Mouse (Mus musculus): Measurements from ENCODE around the gene Rbm38.

Rbm38 gene

DNA sequence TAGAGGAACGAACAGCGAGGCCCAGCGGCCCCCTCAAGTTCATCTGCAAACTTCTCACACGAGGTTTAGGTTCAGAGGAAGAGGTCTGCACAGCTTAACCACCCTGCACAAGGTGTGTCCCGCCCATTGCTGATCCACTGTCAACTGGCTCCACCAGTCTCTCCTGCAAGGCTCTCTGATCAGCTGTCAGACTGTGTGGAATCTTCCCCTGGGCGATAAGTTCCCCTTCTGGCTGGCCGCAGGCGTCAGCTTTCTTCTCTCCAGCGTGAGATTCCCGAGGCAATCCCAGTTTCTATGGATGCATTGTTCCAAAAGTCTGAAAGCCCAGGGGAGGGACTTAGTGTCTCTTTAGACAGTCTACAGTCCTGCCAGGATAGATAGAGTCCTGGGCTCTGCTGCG, 38.0 kb downstream of the Rbm38 start:
- DNase-seq (ENCODE audit: low read depth, low spot score) = peak; percentile 2

DNA sequence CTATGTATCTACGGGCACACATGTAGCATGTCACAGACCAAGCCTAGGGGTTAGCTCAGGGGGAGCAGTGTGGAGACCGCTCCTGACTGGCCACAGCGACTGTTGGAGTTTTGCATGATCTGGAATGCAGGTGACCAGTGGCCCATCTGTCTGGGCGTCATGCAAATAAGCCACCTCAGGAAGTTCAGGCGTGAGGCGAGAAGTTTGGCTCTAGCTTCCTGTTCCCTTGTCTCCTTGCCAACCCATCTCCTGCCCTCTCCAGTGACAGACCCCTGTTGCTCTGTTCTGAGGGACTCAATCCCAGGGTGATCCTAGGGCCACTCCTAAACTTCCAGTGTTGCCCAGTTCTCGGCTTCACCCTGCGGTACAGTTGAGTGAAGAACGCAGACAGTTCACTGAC, 40.2 kb downstream of the Rbm38 start:
- DNase-seq (ENCODE audit: low read depth, low spot score) = no peak

DNA sequence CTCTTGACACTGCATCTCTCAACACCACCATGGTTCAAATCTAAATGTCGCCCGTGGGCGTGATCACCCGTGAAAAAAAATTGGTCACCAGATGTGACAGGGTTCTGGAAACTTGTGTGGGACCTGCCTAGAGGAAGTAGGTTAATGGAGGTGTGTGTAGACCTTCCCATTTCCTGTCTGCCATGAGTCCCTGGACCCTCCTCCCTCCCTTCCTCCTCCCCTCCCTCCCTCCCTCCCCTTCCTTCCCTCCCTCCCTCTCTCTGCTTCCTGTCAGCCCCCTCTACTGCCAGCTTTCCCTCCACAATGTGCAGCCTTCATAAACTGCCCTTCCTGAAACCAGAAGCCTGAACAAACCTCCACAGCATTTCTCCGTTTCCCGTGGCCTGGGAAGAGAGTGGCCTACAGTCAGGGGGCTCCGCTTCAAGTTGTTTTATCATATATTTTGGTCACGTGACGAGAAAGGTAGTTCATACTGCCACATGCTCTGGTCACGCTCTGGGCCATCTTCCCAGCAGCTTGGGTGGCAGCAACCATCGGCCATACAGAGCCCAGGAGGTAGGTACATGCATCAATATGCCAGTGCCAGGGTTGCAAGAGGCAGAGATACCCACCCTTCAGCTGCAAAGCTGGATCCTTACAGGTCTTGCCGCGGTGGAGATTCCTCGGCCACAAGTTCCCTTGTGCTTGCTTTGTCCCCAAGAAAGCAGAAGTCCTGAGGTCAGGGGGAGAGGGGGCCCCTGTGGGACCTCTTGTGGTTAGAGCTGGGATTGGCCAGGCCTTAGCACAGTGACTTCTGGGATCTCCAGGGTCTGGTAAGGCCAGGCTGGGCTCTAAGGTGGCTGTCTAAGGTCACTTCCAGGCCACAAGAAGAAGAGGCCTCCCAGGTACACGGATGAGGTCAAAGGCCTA, 41.4 kb downstream of the Rbm38 start:
- DNase-seq (ENCODE audit: low read depth, low spot score) = peak; percentile 25

DNA sequence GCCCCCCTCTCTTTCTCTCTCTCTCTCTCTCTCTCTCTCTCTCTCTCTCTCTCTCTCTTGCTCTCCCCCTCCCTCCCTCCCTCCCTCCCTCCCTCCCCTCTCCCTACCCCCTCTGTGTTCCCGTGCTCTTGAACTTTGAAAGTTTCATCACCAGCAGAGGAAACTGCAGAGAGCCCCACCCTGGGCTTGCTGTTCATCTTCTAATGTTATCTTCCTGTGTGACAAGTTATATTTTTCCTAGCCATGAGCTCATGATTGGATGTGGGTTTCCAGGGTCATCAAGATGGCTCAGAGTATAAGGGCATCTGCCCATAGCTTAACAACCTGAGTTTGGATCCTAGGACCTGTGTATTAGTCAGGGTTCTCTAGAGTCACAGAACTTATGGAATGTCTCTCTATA, 42.9 kb downstream of the Rbm38 start:
- no peak for DNase-seq (ENCODE audit: low read depth, low spot score)

DNA sequence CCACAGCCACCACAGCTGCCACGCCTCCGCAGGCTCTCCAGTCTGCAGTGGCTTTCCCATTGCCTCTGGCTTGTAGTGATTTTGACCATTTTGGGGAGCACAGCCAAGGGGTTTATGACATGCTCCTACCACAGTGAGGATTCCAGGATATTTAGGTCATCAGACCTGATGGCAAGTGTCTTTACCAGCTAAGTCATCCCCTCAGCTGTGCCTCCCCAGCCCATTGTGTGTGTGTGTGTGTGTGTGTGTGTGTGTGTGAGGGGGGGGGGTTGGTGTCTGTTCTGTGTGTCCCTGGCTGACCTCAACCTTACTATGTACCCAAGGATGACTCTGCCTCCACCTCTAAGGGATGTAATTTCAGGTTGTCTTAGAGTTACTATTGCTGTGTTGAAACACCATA, 44.6 kb downstream of the Rbm38 start:
- DNase-seq (ENCODE audit: low read depth, low spot score) = no peak

DNA sequence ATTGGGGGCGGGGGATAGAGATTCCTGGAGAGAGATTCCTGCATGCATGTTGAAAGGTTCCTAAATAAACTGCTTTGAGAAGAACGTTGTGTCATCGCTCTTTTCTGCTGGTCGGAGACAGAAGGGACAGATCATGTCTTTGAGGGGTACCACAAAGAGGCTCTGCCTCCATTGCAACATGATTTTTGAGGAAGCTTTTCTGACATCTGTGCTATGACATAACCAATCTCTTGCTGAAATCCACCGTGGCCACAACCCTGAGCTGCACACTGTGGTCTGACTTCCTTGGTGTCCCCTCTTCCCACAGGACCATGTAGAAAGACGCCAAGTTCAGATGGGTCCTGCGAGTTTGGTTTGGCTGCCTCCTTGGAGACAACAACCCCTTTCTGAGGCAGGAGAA, 52.6 kb downstream of the Rbm38 start:
- DNase-seq (ENCODE audit: low read depth, low spot score) = no peak

DNA sequence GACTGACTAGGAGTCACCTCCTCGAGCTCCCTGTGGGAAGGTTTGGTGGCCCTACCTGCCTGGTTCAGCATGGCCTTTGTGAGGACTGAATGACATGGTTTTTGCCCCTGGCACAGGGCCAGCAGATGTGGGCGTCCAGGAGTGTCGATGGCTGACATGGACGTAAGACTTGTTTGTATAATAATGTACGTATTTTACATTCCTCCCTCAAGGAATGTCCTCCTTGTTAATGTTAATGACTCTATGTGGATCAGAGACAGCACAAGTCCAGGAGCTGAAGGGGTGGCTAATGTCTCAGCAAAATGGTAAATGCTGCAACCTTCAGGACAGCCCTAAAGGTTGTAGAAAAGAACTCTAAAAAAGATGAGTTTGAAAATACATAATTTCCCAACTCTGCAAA, 53.4 kb downstream of the Rbm38 start:
- no peak for DNase-seq (ENCODE audit: low read depth, low spot score)

DNA sequence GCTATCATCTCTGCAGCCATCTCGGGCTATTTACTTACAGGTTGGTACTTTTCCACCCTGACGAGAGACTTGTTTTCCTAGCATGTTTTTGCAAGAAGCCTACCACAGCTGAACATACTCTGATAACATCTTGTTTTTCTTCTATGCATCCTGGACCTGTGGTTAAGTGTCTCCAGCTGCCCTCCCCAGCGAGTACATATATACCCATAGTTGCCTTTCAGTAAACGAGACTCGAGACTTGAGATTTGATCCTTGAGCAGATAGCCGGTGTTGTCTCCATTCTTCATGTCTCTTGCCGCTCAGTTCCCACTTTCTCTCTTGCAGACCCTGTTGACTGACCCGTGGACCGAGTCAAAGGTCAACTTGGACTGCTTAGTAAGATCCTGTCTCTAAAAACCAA, 56.6 kb downstream of the Rbm38 start:
- DNase-seq (ENCODE audit: low read depth, low spot score) = no peak

DNA sequence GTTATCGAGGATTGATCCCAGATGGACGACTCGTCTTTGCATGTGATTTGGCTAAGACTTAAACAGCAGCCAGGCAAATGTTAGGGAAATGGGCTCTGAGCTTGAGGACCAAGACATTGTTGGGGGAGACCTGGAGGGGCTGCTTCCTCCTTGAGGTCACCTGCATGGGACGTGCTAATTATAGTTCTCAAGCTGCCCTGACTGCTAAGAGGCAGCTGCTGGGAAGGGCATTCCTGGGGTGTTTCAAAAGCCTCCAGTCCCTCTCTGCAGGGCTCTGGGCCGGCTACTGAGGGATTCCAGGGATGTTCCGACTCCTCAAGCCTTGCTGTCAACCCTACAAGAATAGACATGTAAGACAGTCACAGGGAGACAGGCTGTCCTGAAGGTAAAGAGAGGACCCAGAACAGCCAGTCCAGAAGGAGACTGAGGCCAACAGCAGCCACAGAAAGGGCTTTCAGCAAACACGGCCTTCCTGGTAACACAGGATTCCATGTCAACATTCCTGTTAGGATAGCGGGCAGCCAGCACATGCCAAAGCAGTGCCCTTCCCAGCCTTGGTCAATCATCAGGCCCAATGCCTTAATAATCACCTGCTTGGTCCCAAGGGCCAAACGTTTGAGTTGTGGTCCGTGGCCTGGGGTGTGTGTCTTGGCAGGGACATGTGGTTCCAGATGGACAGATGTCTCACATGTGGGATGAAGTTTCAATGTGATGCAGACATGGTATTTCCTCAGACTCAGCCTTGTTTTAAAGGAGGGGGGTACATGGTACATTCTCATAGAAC, 59.7 kb downstream of the Rbm38 start:
- DNase-seq (ENCODE audit: low read depth, low spot score) = no peak

DNA sequence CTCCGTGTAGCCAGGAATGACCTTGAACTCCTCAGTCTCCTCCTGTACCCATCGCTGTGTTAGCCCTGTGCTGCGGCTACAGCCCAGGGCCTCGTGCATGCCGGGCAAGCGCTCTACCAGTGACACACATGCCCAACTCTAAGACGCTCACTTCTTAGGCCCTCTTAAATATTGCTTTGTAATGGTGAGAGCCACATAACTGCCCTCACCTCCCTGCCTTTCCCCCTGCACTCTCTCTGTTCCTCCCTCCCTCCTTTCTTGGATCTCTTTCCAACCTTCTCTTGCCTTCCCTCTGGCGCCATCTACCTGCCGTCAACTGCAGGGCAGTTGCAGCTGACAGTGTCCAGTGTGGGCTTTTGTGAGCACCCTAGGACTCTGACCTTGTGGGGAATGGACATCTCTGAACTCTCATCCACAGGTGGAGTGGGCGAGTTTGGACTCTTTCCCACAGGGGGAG, 60.5 kb downstream of the Rbm38 start:
- peak; percentile 66 for DNase-seq (ENCODE audit: low read depth, low spot score)

DNA sequence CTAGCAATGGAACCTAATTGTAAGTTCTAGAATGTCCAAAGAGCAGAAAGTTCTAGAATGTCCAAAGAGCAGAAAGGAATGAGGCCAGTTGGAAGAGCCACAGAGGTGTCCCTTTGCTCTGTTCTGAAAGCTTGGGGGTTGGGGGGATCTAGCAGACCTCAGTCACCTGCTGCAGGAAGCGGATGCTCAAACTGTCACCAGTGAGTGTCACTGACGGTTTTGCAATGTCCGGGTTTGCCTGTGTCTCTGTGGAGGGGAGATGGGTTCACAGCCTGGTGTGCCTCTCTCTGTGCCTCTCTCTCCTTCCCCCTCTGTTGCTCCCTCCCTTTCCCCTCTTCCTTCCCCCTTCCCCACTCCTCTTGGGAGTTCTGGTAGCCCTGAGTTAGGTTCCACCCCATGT, 62.4 kb downstream of the Rbm38 start:
- no peak for DNase-seq (ENCODE audit: low read depth, low spot score)

DNA sequence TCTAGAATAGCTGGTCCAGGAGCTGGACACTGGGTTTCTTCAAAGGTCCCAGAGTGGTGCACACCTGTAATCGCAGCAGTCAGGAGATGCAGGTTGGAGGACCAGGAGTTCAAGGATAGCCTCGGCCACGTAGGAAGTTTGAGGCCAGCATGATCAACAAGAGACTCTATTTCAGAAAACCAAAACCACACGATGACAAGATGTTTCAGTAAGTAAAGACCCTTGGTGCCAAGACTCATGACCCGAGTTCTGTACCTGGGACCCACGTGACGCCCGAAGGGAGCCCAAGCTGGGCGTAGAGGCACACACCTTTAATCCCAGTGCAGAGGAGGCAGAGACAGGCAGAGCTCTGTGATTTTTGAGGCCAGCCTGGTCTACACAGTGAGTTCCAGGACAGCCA, 62.8 kb downstream of the Rbm38 start:
- DNase-seq (ENCODE audit: low read depth, low spot score) = no peak

DNA sequence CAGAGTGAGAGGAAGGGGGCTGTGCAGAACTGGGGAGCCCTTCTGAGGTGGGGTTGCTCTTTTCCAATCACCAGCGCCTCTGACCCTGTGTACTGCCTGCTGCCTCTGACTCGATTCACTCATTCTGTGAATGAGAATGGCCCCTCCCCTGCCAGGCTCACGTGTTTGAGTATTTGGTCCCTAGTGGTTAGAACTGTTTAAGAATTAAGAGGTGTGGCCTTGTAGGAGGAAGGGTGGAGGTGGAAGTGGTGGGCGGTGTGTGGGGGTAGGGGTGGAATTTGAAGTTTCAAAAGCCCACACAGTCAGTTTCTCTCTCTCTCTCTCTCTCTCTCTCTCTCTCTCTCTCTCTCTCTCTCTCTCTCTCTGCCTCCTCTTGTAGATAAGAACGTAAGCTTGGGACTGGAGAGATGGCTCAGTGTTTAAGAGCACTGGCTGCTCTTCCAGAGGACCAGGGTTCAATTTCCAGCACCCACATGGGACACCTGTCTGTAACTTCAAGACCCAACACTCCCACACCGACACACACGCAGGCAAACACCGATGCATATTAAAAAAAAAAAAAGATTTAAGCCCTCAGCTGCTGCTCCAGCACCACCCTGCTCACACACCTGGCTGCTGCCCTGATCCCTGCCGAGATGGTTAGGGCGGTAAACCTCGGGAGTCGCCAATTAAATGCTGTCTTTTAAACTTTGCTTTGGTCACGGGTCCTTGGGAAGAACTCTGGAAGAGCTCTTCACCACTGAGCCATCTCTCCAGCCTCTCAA, 63.6 kb downstream of the Rbm38 start:
- DNase-seq (ENCODE audit: low read depth, low spot score) = no peak
